Mouse (Mus musculus) cerebellum, postnatal 4 days (tissue): ENCODE results near the gene Btbd2.

ENCODE experiments used
- DNase-seq, 2 experiments: peaks; one replicate each; pipeline ENCODE4 v3.0.0; 2022; ENCODE audit warnings: low spot score in 2 of 2, mixed read lengths in 1 of 2

The Btbd2 gene

DNA sequence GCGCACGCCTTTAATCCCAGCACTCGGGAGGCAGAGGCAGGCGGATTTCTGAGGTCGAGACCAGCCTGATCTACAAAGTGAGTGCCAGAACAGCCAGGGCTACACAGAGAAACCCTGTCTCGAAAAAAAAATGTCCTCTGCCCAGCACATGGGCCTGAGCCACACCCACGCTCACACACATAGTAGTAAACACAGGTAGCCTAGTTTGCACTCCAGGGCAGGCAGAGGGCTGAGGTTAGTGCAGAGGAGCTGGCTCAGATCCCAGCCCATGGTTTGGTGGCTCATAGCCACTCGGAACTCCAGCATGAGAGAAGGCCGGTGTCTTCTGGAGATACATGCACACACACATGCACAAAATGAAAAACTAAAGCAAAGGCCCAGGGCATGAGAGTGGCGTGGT lies 9.9 kb downstream of the Btbd2 start:
- DNase-seq = no peak

DNA sequence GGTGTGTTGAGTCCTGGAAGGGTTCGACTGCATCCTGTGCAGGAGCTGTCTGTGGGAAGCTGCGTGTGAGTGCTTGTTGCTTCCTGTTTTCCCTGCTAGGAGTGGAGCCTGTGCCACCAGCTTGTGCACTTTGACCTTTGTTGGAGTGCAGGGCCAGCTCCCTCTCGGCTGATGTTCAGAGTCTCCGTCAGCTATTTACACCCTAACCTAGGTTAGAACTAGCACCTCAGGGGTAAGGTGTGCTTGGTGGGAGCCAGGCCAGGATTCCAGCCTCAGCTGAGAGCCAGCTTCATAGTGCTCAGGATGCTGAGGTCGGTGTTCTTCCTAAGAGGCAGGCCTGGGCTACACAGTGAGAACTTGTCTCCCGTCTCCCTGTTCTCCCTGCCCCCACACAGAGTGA lies 21.5 kb downstream of the Btbd2 start:
- no peak for DNase-seq

DNA sequence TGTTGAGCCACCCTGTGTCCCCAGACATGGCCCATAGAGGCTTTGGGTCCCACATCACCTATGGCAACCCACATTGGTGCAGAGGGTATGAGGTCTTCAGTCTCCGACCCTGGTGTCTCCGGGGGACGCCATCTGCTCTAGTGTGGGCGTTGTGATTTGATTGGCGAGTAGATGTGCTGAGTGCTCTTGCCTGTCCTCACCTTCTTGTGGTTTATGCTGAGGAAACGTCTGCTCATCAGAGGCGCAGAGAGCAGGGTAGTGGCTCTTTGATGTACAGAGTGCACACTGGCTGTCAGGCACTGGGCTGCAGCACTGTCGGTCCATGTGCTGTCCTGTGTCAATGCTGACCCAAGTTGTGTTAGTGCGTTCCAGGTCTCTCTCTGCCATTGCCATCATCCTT lies 27.9 kb downstream of the Btbd2 start:
- no peak for DNase-seq

DNA sequence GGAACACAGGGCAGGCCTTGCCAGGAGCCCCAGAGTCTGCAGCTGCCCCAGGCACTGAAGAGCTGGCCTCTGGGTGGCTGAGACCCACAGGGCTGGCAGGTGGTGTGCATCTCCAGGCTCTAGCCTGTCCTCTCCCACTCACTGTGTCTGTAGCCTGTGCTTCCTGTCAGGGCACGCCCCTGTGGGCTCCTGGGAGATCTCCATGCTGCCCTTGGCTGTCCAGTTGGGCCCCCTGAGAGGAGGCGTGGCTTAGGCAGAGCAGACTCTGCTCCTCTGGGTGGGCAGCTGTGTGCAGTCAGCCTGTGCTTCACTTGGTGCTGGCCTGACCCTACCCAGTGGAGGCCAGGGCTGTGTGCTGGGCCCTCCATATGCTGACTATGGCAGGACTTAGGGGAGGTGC lies 29.2 kb downstream of the Btbd2 start:
- DNase-seq = no peak

DNA sequence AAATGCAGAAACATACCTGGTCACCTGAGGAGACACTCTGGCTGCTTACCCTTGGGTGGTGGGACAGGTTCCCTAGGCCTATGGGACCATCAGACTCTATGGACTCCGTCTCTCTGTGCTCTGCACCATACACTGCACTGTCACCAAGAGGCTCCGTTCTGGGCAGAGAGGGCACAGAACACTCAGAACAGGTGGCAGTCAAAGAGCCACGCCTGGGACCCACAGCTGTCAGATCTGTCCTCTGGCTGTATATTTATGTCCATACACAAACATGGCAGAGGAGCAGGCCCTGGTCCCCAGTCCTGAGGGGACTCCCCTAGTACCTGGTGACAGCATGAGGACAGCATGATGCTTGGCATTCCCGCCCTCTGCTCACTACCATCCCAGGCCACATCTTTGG lies 31.1 kb downstream of the Btbd2 start:
- DNase-seq = no peak

DNA sequence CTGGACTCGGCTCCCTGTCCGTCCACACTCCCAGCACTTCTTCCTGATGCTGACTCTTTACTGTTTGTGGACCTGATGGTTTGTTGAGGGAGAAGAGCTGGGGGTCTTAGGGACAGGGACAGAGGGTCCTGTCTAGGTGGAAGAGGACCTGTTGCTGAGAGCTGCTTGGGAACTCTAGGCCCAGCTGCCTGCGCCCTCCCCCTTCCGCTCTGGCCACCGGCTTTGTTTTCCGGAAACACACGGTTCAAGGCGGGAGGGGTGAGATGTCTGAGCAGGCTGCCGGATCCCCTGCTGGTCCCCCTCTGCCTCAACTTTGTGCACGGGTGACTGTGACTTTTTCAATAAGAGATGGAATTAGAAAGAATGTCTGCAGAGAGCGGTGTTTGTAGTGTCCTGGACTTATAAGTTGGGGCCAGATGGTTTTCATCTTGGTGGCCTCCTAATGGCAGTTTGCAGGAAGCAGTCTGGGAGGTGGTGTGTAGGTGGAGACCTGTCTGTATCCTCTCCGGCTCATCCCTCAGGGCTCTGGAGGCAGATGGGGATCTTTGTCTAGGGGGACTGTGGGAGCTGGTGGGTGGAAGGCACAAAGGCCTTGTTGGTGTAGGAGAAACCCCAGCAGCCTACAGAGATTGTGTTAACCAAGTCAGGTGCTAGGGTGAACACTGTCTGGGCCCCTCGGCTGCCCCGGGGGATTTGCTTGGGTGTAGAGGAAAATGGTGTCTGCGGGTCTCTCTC lies 33.2 kb downstream of the Btbd2 start:
- DNase-seq = peak in 1 of 2 experiments; percentile 43

DNA sequence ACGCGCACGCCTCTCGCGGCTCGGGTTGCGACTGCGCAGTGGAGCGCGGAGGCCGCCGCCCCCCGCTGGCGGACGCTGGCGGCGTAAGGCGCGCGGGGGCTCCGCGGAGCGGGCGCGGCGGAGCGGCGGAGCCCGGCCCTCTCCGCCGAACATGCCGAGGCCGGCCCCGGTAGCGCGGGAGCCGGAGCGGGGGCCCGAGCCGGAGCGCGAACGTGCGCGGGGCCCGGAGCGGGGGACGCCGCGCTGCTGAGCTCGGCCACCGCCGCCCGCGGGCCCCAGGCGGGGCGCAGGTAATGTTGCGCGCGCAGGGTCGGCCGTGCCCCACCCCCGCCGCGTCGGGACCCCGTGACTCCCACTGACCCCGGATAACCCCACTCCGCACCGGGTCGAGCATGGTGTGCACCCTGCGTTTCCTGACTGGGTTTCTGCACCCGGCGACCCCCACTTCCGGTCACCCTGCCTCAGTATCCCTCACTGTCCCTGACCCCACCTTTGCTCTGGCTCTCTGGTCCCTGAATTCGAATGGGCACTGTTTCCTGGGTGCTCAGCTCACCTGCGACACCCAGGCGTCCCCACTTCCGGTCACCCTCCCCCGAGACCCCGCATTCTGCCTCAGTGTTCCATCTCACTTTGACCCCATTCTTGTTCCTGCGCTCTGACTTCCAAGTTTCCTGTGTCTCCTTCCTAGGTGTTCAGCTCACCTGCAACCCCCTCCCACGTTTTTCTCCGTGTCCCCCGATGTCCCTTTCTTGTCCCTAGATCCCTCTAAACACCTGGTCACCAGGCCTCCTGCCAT lies 34.0 kb downstream of the Btbd2 start, which contains the start of gene Csnk1g2:
TSS of gene Csnk1g2 (plus strand) at position 178 of the 796 bp plus-strand sequence.
- DNase-seq = no peak

DNA sequence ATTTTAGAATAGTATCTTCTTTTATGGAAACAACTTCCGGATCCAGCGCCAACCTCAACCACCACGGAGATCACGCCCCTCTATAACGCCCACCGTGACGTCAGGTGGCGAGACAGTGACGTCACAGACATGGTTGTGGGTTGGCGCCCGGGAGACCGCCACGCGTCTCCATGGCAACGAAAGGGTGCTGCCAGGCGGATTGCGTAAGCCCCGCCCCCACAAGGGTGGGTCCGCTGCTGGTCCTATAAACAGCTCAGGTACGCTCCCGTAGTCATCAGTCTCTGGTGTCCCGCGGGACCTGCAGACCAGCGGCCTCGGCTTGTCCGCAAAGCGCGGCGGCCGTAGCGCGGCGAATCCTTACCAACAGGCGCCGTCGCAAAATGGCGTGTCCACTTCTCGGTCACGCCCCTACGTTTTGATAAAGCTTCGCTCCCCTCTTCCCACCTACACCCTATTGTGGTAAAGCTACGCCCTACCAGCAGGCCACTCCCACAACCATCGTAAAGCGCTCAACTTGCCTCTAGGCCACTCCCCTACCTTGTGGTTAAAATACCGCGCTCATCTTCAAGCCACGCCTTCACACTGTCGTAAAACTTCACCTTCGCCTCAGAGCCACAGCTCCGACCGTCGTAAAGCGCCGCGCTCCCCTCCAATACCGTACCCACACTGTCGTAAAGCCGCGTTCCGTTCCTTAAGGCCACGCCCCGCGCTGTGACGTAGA lies 34.8 kb downstream of the Btbd2 start:
- DNase-seq = peak; percentile 97 to 99

DNA sequence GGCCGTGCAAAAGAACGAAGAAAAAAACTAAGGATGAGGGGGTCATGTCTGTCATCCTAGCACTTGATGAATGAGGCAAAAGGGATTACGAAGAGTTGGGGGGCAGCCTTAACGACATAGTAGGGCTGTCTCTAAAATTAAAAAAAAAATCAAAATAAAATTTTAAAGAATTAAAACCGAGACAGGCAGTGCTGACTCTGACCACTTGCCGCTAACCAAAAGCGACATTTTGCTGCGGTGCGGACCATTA lies 35.3 kb downstream of the Btbd2 start:
- no peak for DNase-seq

DNA sequence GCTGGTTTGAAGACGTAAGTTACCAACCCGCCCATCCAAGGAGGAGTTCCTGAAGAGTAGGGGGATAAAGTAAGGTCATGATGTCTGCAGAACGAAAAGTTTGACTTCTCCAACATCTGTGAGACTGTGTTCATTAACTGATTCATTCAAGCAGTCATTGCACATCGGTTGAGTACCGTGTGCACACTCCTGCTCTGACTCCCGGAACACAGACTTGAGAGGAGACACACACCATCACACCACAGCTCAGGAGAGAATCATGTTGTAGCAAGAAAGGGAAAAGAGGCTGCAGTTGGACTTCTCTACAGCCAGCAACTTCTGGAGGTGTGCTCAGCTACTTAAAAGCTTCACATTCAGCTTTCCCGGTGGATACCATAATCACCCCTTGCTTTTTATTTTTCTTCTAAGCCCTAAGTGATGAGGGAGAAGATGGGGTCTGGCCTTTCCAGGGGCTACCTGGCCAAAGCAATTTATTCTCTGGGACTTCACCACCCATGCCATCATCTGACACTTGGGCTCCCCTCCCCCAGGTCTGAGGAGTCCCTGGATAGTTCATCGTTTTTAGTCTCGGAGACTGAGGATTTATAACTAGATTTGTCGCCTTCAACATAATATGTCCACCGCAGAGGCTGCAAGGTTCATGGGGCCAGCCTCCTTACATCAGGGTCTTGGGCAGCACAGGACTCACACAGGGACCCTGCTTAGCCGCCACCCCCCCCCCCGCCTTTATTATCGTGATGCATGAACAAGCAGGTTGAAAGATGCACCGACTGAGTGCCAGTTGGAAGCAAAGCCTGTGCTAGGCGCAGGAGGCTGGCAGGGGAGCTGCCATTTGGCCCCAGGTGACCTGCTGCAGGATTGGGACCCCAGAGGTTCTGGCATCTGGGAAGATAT lies 35.8 kb downstream of the Btbd2 start:
- DNase-seq = no peak

DNA sequence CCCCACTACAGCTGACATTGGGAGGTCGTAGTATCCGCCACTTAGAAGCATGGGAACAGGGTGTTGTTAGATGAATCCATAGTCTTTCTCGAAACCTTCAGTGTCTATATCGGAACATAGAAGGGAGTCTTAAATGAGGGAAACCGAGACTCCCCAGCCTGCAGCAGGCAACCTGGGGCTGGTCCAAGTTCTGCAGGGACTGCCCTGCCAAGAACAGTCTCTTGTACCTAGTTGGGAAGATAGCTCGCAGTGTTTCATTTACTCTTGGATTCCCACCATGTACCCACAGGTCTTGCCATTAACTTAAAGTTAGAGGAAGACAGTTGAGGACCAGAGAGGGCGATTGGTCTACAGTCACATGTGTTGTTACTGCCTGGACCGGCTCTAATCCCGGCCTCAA lies 36.5 kb downstream of the Btbd2 start:
- DNase-seq = no peak

DNA sequence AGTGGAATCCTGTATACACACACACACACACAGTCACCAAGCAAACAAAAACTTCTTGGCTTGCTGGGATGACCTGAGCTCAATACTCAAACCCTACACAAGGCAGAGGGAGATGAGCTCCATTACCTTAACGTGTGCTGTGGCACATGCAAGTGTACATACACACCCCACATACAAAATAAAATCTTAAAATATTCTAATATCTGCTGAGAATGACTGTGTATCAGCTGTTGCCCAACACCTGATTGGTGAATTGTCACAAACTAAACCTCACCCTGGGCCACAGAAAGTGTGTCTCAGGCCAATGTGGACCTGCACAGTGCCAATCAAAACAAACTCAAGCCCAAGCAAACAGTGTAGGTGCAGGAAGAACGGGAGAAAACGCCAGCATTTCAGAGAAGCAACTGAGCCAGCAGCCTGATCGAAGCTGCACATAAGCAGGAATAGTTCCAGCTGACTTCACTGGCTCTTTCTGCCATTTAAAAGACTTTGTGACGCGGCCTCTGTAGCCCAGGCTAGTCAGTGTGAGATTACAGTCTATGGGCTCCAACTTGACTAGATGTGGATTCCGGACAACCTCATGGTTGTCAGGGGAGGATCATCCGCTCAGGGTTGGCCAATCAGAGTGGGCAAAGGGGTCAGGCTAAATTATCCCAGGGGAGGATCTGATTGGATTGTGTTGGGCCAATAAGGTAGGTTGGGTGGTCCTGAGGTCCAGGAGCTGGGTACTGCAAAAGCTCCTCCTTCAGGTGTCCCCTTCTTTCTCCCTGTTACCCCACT lies 37.2 kb downstream of the Btbd2 start:
- no peak for DNase-seq

DNA sequence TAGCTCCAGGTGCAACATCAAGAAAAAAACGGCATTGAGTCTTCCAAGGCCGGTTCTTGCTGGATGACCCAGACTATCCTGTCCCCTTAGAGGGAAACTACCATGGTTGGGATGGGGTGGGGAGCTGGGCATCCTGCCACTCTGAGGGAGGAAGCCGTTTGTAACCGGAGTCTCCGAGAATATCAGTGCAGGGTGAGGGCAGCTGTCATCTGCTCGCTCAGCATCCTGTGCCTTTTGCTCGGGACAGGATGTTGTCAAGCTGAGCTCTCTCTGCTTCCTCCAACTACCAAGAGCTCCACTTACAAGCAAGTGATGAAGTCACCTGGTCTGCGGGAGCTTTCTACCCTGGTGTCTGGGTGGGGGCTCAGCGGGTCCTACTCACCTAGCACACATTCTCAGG lies 38.7 kb downstream of the Btbd2 start:
- no peak for DNase-seq

DNA sequence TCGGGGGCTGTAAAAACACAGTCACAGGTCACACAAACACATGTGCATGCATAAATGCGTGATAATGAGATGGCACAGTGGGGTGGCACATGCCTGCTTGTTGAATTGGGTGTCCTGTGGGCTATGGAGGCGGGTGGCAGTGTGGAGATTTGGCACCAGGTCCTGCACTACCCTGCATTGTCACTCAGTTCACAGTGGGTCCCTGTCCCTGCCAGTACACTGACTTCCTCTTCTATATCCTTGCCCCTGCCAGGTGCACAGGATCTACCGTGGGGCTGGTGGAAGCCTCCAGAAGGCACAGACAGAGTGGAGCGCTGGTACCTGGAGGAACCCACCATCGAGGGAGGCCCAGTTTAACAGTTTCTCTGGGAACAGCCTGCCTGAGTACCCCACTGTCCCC lies 42.5 kb downstream of the Btbd2 start:
- DNase-seq = no peak

DNA sequence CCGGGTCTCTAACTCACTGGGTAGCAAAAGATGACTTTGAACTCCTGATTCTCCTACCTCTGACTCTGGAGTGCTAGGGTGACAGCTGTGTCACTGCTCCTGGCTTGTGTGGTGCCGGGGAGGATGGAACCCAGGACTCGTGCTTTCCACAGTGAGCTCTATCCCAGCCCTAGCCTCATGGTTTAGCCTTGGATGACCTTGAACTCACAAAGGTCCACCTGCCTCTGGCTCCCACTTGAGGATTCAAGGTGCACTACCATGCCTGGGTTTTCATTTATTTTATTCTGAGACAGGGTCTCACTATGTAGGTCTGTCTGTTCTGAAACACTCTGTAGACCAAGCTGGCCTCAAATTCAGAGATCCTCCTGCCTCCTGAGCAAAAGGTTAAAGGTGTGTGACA lies 43.0 kb downstream of the Btbd2 start:
- no peak for DNase-seq

DNA sequence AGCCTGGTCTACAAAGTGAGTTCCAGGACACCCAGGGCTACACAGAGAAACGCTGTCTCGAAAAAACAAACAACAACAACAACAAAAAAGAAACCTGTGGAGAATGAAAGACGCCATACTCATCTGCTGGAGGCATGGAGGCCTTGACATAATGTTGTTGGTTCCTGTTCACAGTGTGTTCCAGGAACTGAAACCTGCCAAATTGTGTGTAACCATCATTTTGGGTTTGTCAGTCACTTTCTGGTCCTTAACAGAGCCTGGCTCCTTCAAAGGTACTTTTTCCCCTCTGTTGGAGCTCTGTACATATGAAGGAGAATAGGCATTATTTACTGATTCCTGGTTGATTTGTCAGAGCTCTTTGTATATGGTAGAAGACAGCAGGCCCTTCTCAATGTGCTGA lies 45.0 kb downstream of the Btbd2 start:
- DNase-seq = no peak

DNA sequence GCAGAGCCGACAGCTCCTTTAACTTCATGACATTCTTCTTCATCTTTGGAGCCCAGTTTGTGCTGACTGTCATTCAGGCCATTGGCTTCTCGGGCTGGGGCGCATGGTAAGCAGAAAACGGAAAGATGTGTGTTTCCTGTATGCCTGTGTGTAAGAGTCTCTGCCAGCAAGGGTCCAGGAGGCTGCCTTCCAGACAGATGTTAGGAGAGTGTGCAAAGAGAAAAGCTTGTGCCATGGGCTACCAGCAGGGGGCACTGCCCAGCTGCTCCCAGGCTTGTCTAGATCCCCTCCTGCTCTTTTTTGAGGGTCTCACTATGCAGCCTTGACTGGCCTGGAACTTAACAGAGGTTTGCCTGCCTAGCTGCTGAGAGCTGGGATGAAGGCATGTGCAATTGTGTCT lies 45.8 kb downstream of the Btbd2 start:
- peak in 1 of 2 experiments; percentile 48 for DNase-seq

DNA sequence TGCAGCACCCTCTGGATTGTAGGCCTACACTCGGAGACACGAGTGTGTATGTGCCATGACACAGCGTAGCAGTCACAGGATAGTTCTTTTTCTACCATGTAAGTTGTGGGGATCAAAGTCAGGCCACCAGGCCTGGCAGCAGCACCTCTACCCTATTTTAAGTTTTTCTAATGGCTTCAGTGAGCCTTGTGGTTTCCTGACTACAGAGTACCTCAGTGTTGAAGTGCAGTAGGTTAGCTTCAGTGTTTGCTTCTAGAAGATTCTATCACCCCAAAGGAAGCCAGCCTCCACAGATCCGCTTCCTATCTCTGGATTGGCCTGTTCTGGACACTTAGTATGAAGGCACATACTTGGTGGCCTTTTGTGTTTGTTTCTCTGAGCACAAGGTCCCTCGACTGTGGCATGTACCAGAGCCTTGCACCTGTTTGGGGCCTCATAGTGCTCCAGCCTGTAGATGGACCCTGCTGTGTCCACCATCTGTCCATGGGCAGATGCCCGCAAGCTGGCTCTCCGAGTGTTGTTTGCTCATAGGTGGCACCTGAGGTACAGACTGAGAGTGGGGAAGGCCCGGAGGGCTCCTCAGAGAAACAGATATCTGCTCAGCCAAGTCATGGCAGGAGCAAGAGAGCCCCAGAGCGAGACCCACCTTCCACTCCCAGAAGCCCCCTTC lies 46.6 kb downstream of the Btbd2 start:
- no peak for DNase-seq

DNA sequence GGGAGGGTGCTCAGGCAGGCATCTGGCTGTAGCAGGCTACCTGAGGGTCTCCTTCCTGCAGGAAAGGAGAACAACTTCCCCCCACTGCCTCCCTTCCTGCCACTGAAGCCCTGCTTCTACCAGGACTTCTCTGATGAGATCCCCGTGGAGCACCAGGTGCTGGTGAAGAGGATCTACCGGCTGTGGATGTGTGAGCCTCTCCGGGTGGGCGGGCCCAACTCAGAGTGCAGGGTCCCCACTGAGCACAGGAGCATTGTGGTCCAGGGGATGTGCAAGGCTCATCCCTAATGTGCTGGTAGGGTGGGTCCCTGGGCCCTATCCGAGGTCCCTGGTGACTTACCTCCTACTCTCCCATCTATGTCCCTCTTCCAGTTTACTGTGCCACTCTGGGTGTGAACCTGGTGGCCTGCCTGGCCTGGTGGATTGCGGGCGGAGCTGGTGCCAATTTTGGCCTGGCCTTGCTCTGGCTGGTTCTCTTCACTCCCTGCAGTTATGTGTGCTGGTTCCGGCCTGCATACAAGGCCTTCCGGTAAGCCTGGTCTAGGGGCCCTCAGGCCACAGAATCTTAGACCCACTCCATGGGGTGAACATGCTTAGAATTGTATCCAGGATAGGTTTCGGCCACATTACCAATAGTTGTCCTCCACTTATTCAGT lies 47.5 kb downstream of the Btbd2 start:
- no peak for DNase-seq

DNA sequence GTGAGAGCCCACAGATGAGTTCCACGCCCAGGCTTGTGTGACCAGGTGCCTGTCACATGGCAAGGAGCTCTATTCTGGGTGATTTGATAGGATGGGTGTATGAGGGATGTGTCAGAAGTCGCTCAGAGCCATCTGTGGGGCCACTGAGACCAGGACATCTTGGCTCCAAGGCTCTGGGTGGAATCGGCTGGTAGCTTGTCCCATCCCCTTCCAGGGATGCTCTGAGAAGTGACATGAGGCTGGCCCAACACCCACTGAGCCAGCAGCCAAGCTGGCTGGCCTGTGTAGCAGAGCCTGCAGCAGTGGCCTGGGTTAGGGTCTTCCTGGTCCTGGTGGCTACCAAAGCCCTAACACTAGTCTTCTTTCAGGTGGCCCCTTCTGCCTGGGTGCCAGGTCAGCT lies 48.4 kb downstream of the Btbd2 start:
- no peak for DNase-seq
